Mouse (Mus musculus) E14TG2a.4 (cell line): ENCODE results near the gene Traf3ip2.

ENCODE experiments used
- CTCF ChIP-seq: conservative IDR thresholded peaks from 2 replicates; pipeline ENCODE4 v1.5.1; 2014; ENCODE audit warnings: low read length
- NANOG ChIP-seq: IDR thresholded peaks from 2 replicates; pipeline ENCODE4 v1.6.1; 2014; ENCODE audit warnings: borderline replicate concordance, low read length, mixed read lengths

DNA sequence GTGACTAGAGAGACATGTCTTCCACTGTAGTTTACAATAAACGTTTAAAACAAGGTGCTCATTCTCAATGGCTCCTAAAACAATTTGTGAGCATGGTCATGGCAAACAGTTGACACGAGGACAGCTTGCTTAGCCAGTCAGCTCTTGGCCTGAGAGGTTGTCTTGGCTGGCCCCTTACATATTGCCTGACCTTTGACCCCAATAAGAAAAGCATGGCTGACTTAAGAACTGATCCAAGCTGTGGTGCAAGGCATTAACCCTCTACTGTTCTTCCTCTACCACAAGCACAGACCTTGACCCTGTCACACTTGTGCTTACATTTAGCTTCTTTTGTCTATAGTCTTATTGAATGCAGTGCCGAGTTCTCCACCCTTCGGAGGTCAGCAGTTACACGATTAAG, 48.0 kb downstream of the Traf3ip2 start:
- TF ChIP-seq CTCF (no peak), NANOG (no peak)
